Mouse (Mus musculus) heart, adult 2 months (tissue): ENCODE results near the gene Fndc11.

ENCODE experiments used
- CTCF ChIP-seq: fragments of 200-600 bp; IDR thresholded peaks from 2 replicates; pipeline ENCODE4 v1.8.1; 2022; ENCODE audit warnings: antibody characterized with exemption, mild to moderate bottlenecking, moderate library complexity
- EP300 ChIP-seq: fragments of 200-500 bp; IDR thresholded peaks from 2 replicates; pipeline ENCODE4 v1.6.1; 2011; ENCODE audit warnings: low read depth, low read length, control low read depth; ENCODE audit not compliant: insufficient read depth
- POLR2A ChIP-seq: fragments of 200-500 bp; IDR thresholded peaks from 2 replicates; pipeline ENCODE4 v1.6.1; 2011; ENCODE audit warnings: mild to moderate bottlenecking, low read depth, low read length, control low read depth; ENCODE audit not compliant: insufficient read depth

DNA sequence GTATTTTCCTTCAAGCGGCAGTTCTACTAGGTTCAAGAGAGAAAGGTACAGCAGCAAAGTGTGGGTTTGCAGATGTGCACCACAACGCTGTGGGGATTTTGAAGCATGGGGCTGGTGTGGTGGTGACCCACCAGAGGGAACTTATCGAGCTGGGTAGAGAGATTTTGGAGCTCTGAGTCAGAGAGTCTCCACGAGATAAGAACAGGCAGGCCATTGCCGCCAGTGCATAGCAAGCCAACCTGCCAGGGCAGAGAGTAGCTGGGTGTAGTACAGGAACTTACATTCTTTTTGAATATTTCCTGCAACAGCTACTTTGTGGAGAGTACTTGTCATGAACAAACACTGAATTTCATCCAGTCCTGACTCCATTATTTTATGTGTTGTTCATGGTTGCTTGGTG is 41.3 kb upstream of the Fndc11 start:
- TF ChIP-seq CTCF (no peak), POLR2A (no peak), EP300 (no peak)
